In genomic region chr6:4530986-4531385, GRCm38 (mm10) we compare ENCODE assay signal across 10 mouse cellular contexts.
"Had no signal": no experiment of that assay in that cellular context is flagged by ENCODE, and none has a peak within 500 bp of the region (broad histone marks: within the 10 kb centered on the region; RNA-seq: fewer than 3 reads in every experiment).

No protein-coding gene starts in this region.

- H3K27me3 ChIP-seq: midbrain, embryonic 12.5 days; stomach, embryonic 15.5 days had no signal

- H3K4me1 ChIP-seq: midbrain, embryonic 12.5 days; stomach, embryonic 15.5 days had no signal

- H3K4me3 ChIP-seq: left cerebral cortex, adult 2 months; midbrain, embryonic 12.5 days; stomach, embryonic 15.5 days had no signal

- ATAC-seq: midbrain, embryonic 16.5 days had no signal

- H3K36me3 ChIP-seq: midbrain, embryonic 12.5 days had no signal

- H3K4me2 ChIP-seq: midbrain, embryonic 12.5 days; stomach, embryonic 15.5 days had no signal

- H3K9me3 ChIP-seq: midbrain, embryonic 12.5 days; stomach, embryonic 15.5 days had no signal

- H3K27ac ChIP-seq: left cerebral cortex, adult 2 months; liver, embryonic 14.5 days; midbrain, embryonic 12.5 days; stomach, embryonic 15.5 days had no signal

- DNase-seq: kidney, postnatal 25 days; liver; lung, adult 18-20 months; right cerebral cortex, postnatal 14 days; thymus, postnatal 4 days had no signal

- H3K9ac ChIP-seq: liver, embryonic 14.5 days; midbrain, embryonic 12.5 days; stomach, embryonic 15.5 days had no signal
